Mouse (Mus musculus): Measurements from ENCODE around the gene Neurod6. TPM values are rescaled to one million over a fixed set of nuclear protein-coding genes. Genes with fewer than 3 reads are reported as not detected.

Neurod6 gene
- total RNA-seq, 4 experiments from 2014 or later: not detected

DNA sequence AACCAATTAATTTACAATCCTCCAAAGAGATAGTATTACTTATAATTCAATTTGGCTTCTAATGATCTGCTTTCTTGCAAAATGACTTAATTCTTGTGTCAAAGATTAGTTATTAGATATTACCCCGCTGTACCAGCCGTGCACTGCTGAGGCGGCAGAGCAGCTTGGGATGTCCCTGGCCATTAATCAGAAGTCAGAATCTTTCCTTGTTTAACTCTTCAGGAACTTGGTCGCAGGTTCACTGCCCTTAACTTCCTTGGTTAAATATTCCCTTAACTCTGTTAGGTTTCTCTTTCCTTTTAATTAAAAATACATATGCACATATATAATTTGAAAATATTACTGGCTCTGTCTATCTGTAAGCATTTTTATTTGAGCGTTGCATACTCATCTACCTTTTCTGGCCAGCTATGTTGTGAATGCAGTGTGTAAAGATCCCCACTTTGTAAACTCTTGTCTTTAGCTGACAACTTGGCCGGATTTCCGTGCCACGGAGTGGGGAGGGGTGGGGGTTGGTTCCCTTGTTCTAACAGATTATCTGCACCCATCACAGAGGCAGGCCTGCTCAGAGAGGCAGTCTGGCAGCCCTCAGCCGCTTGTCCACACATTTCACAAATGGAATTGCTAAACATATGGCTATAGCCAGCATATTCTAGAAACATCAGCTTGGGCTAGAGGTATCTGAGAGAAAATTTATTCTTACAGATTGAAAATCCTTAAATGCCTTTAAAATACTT, 34.1 kb downstream of the Neurod6 start:
- DNase-seq (ENCODE audit: low spot score in 2 of 2): no peak

DNA sequence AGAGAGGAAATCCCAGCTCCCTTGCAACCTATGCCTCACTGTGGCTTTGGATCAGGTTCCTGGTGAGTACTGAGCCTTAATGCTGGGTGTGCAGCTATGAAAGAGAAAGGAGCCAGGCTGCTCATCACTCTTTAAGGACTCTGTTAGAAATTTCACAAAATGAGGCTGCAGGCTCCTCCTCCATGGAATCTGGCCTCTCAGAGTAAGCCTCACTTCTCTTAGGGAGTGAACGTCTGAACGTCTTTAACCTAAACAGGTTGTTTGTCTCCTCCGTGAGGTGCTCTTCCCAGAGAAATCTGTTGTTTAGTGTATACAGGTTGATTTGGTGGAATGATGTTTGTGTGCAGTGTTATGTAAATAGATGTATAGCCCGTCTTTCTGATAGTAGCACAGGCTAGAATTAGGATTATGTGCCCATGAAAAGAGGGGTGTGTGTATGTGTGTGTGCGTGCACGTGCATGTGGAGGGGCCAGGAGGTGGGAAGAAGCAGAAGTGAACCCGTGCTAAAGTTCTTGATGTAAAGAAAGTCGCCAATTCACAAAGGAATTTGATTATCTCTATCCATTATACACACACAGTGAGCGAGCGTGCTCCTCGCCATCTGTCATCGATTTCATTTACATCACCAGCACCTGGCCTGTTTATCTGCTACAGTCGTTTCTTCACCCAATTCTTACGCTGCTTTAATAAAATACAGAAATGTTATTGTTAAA, 34.8 kb downstream of the Neurod6 start:
- no peak for DNase-seq (ENCODE audit: low spot score in 2 of 2)

DNA sequence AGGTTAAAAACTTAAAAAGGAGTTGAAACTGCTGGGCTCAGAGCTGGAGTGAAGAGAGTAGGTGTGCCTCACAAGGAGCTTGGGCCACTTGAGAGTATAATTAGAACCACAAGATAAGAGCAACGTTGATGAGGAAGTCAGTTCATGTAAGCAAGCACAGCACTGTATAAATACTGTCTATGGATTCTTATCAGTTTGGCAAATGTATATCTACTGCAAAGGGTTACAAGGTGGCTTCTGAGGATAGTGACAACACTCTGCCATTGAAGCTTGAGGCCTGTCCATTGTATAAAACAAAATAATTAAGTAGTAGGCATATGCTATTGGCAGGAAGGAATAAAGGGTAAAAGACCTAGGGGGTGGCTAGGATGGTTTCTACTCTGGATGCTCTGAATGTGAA, 46.4 kb downstream of the Neurod6 start:
- DNase-seq (ENCODE audit: low spot score in 2 of 2): no peak

Other genes with a start within 250 kb of the Neurod6 start
- 1 to 10 TPM in 2 of 4 experiments, under 1 TPM in 2; 0.53 to 1.3 (median 0.90) TPM for gene Adcyap1r1, start 229.3 kb downstream of the Neurod6 start, total RNA-seq (2022)
- not detected for gene Itprid1, start 155.6 kb upstream of the Neurod6 start, total RNA-seq (2022)

Data from gastrocnemius, adult 8-10 months (tissue).